Mouse (Mus musculus) ES-E14 (cell line): ENCODE measurements at regions not wholly inside any gene's neighbourhood (a gene's known extent, or its start where the extent isn't known, plus 50 kb on each side); places are given as distances from the start of the nearest gene placed in this dataset.

Experiments
- CHD2 ChIP-seq: IDR thresholded peaks from 2 replicates; pipeline ENCODE4 v1.6.1; 2014; ENCODE audit warnings: mild to moderate bottlenecking, low read depth, low read length, inconsistent platforms
- MAFK ChIP-seq: IDR thresholded peaks from 2 replicates; pipeline ENCODE4 v1.6.1; 2014; ENCODE audit warnings: mild to moderate bottlenecking, low read depth, low read length, inconsistent platforms; ENCODE audit not compliant: insufficient read depth
- ZC3H11A ChIP-seq: IDR thresholded peaks from 2 replicates; pipeline ENCODE4 v1.6.1; 2012; ENCODE audit warnings: low read depth, mild to moderate bottlenecking, inconsistent platforms, low read length, borderline replicate concordance

GRCm38 (mm10) chr9:32924333-32924886 is 288.4 kb downstream of the Ets1 start:
- TF ChIP-seq MAFK: no peak
- TF ChIP-seq CHD2: no peak
- no peak for TF ChIP-seq ZC3H11A
